Mouse (Mus musculus) MEL (cell line): ENCODE data around the gene Cep85l.

Experiments used
- CTCF ChIP-seq, 3 experiments: IDR thresholded peaks in 2 of 3; conservative IDR thresholded peaks in 1 of 3; 2 replicates each; pipeline ENCODE4 v1.5.1; 2011 to 2012; ENCODE audit warnings: low read length in 3 of 3, low read depth in 2 of 3, mild to moderate bottlenecking in 2 of 3, improper control_type of control experiment in 1 of 3, inconsistent platforms in 1 of 3, mixed read lengths in 1 of 3, moderate library complexity in 1 of 3; ENCODE audit not compliant: control insufficient read depth in 1 of 3, insufficient read depth in 1 of 3, poor library complexity in 1 of 3, severe bottlenecking in 1 of 3
- MAFK ChIP-seq: IDR thresholded peaks from 2 replicates; pipeline ENCODE4 v1.6.1; 2011; ENCODE audit warnings: low read depth, mild to moderate bottlenecking, low read length, improper control_type of control experiment, borderline replicate concordance

DNA sequence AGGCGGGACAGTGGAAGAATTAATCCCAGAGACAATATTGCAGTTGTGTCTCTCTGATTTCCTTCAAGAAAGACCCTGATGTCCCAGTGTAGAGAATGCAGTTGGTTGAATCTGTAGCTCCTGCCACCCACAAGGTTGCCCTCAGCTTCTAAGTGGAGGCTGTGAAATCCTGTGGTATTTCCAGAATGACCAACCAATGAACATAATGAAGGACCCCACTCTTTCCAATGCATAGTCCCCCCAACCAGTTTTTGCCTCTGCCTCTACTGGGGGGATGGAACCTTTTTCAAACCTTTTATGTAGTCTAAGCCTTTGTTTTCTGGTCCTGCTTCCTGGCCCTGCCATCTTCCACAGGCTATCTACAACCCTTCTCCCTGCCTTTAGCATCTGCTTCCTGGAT lies 5.1 kb upstream of the Cep85l start:
- TF ChIP-seq MAFK (no peak), CTCF (IDR thresholded peaks at IDR 0.05 in 2 of 3, conservative IDR thresholded peaks at IDR 0.05 in 1 of 3; ENCODE audit: control insufficient read depth in 1 of 3, insufficient read depth in 1 of 3, low read depth in 2 of 3, low read length in 3 of 3, poor library complexity in 1 of 3, severe bottlenecking in 1 of 3) (no peak)
